Mouse (Mus musculus): ENCODE data around the gene Zfp691.

The Zfp691 gene

GRCm38 (mm10) chr4:119120095-119120494 is 53.9 kb downstream of the Zfp691 start:
- no peak for DNase-seq
